Mouse (Mus musculus): ENCODE results near the gene Coro1a.

DNA sequence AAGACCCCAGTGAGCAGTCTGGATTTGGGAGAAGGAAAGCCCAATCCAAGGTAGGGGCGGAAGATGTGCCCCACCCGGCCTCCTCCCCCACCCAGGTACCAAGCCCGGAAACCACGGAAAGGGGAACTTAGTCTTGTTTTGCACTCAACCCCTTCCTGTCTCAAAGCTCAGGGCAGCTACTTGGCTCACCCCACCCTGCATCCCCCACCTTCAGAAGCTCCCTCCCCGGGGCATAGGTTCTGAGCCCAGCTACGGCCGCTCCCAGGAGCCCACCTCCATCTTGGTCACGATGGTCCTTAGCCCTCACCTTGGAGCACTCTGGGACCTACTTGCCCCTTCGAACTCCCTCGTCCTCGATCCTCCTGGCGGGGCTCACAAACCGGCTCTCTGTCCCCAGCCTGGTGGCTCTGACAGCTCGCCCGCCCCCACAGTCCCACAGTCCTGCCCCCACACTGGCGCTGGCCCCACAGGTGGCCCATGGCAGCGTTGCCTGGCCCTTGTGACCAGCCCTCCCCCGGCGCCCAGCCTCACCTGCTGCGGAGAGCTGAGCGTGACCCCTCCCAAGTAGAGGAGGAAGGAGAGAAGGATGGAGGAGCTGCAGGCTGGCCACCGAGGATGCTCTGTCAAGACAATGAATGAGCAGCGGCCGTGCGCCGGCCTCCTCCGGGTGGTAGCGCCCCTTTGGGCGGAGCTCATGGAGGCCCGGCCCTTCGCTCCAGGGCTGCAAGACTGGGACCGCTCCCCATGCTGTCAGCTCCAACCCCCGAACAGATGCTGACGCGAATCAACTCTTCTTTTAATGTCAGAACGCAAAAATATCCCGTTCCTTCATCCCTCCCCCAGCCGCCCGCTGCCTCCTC, 3.2 kb downstream of the Coro1a start:
- TF ChIP-seq CTCF (conservative IDR thresholded peaks at IDR 0.05; ENCODE audit: insufficient read depth, insufficient read length, low read depth, low read length) (no peak), POLR2A (IDR thresholded peaks at IDR 0.05; ENCODE audit: low read depth, low read length) (no peak)

All from kidney, adult 2 months (tissue).